Mouse (Mus musculus): ENCODE results near the gene Zhx3.

The Zhx3 gene

DNA sequence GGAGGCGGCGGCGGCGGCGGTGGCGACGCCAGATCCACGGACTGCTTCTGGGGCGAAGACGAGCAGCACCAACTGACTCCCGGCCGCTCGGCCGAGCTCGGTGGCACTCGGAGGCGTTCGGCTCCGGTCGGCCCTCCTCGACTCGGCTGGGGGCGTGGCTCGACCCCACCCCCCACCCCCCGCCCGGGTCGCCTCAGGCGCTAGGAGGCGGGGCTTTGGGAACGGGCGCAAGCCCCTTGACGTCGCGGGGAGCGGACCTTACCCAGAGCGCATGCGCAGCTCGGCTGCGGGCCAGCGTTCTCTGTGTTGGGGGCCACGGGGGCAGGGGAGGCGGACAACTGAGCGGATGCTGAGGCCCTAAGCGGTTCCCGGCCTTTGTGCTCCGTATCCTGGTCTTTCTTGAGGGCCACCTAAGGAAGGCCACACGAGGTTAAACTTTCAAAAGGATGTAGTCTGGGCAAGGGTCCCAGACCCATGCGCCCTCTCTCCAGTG, at the start of gene Zhx3:
Zhx3 (minus strand) TSS at position 109 of the 493 bp plus-strand sequence.
- peak; percentile 65 for DNase-seq (ENCODE audit: low spot score)

DNA sequence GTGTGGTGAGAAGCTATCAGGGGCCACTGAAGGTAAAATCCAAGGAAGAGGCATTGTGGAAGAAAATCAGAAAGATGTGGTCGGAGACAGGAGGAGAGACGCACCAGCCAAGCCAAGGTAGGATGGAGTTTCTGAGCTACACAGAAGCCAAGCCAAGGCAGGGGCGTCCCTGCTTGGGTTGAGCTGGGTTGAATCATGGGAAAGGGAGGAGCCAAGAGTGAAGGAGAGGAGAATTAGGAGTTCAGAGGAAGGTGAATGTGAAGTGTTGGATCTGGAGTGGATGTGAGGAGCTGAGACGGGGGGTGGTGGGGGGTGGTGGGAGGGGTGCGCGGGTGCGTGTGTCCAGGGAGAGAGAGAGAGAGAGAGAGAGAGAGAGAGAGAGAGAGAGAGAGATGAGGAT, 48.5 kb upstream of the Zhx3 start:
- no peak for DNase-seq (ENCODE audit: low spot score)

DNA sequence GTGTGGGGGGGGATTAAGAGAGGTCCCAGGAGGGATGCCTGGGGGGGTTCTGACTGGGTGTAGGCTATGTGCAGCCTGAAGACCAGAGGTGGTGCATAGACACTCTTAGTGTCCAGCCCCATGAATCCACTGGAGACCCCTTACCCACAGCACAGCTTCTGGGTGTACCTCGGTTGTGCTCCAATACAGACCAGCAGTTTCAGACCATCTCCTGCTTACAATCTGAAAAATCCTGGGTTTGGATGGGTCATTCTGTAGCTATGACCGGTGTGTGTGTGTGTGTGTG, 46.1 kb upstream of the Zhx3 start:
- no peak for DNase-seq (ENCODE audit: low spot score)

DNA sequence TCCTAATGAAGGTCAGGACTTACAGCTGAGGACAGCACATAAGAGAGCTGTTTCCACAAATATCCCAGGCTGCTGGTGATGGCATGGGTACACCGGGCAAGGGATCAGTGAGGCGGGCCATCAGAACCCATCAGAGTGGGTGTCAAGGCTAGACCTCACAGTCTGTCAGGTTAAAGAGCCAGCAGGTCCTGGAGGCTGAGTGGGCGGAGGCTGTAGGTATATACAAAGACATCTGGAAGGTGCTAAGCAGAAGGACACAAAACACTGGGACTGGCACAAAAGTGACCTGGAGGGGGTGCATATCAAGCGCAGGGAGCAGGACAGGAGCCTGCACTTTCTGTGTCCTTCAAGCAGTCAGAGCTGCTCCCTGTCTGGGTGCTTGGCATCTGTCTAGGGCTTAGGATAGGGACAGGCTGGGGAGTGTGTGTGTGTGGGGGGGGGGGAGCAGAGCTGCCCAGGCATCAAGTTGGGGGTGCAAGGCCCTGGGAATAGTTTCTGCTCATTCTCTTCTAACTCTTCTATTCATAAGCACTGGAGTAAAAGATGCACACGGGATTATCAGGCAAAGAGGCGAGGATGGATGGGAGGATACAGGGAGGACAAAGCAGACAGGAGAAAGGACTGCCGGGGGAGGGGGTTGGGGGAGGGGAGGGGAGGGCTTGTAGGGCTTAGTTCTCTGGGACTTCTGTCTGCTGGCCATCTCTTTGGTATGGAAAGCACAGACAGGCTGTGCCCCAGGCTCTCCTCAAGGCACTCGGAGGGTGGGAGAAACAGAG, 45.5 kb upstream of the Zhx3 start:
- DNase-seq (ENCODE audit: low spot score): no peak

DNA sequence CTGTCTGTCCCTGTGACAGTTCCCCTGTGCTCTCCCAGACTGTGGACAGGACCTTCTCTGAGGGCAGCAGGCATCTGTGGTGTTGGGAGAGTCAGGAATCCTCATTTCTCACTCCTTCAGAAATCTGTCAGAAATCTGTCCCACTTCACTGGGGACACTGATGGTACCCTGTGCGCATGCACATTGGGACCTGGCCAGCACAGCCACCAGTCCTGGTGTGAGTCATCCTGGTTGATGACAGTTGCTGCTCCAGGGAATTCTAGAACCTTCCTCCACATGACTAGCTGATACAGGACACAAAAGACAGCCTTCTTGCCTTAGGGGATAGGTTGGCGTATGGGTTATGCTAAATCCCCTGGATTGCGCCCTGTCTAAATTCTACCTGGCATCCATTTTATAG, 44.5 kb upstream of the Zhx3 start:
- DNase-seq (ENCODE audit: low spot score): no peak

DNA sequence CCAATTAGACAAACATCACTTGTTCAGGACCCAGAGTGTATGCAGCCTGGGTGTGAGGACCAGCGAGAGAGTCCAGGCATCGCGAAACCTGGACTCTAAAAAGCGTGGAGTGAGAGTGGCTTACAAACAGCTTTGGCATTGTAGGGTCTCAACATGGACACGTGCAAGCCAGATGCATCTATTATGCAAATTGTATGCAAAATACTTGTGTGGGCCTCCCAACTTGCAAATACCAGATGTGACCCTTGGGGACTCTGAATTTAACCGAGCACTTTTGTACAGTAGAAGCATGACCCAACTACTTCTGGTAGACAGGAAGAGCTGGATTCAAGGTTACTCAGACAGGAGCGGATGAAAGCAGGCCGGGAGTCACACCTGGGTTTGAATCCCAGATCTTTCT, 43.9 kb upstream of the Zhx3 start:
- no peak for DNase-seq (ENCODE audit: low spot score)

DNA sequence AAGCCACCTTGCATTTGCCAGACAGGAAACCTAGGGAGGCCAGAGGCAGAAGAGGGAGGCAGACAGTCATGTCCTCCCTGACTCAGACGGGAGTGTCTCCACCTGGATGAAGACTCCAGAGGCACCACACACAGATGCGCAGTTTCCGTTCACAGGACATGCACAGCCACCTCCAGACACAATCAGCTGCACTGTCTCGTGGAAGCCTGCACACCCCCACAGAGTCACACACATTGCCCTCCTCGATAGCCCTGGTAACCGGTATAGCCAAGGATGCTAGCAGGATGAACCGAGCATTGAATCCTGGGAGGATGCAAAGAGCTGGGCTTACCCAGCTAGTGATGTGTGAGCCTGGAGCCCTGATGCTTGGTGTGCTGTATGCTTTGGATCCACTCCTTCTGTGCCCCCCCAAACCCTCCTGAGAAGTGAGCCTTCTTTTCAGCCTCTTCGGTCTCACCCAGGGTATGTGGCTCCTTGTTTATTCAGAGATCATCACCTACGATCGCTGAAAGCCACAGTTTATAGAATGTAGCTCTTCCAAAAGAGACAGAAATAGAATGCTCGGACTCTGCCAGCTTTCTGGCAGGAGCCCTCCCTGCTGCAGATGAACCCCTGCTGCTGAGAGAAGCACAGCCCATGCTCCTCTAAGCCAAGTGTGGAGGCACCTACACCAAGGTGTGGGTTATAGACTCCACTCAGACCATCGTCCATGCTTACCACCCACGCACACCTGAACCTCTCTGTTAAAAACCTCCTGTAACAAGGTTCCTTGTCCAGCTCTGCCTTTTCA, 43.2 kb upstream of the Zhx3 start:
- DNase-seq (ENCODE audit: low spot score): no peak

DNA sequence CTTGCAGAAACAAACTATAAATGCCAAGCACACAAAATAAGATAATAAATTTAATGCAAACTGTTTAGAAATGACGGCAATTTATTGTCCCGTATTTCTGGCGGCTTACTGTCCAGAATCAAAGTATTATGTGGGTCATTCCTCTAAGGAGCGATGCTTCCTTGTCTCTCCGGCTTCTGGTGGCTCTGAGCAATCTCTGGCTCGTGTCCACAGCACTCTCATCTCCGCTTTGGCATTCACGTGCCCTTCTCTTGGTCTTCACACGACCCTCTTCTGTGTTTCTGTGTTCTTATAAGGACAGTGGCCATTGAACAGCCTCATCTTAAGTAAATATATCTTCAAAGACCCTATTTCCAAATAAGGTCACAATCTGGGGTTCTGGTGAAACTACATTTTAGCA, 41.9 kb upstream of the Zhx3 start:
- DNase-seq (ENCODE audit: low spot score): no peak

DNA sequence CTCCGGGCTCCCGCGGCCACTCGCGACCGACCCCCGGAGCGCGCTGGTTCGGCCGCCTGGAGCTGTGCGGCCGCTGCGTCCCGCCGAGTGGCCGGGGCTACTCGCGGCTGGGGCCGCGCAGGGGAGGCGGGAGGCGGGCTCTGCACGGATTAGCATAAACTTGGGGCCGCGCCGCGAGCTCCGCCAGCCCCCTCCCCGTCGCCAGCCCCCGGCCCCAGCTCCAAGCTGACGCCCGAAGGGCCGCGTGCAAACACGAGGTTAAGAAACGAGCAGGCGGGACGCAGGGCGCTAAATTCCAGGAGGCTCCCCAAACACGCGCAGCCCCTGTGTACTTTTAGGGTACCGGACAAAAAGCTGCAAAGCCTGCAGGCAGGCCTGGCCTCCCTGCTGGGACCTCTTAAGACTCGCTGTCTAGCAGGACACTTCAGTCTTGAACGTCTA, 39.5 kb upstream of the Zhx3 start, which contains the start of gene Emilin3:
Emilin3 (minus strand) TSS at position 98 of the 441 bp plus-strand sequence.
- DNase-seq (ENCODE audit: low spot score): no peak

DNA sequence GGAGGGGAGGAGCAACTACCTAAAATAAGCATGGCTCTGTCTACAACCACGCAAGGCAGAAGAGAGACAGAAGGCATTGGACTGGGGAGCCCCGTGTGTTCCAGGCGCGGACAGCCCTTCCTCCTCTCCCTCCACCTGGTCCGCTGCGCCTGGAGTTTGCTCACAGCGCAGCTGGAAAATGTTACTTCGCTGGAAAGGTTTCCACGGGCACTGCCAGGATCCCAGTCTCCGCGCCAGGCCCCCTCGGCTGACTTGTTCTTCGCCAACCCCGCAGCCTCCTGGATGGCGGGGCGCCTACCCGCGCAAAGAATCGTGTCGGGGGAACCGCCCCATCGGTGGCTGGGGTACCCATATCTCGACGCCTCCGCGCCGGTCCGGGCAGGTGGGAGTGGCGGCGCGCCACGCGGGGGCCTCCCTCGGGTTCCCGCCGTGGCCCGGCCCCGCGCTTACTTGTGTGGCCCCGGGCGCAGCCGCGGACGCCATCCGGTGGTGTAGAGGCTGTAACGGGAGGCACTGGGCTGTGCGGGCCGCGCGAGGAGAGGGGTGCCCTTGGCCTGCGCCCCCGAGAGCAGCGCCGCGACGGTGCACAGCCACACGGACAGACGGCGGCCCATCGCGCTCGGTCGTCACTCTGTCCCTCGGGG, 38.9 kb upstream of the Zhx3 start:
- no peak for DNase-seq (ENCODE audit: low spot score)

DNA sequence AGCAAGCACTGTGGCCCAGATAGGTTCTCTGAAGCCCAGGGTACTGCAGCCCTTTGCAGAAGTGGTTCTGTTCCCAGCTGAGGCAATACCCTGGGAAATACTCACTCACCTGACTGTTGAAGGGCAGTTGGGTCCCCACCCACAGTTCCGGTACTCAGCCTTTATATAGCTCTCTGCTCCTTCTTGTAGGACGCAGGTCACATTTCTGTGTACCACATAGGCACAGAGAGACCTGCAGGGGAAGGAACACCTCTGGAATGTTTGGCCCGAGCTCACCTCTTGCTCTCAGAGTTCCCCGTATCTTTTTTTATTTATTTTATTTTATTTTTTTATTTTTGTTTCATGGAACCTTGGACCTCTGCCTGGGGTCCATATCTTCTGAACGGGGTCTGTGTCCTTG, 37.8 kb upstream of the Zhx3 start:
- DNase-seq (ENCODE audit: low spot score): no peak

DNA sequence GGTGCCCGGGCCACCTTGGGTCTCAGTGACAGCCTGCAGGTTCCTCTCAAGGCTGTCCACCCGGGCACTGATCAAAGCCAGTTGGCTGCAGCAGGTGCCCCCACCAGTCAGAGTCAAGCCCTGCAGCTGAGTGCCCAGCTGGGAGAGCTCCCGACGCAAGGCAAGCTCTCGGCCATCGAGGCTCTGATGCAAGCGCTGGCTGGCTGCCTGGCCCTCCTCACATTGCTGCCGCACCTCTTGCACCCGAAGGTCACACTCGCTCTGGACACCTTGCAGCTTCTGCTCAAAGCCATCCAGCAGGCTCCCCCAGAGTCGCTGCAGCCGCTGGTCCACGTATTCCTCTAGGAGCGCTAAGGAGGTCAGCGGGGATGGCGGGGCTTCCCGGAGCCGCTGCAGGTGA, 35.8 kb upstream of the Zhx3 start:
- no peak for DNase-seq (ENCODE audit: low spot score)

DNA sequence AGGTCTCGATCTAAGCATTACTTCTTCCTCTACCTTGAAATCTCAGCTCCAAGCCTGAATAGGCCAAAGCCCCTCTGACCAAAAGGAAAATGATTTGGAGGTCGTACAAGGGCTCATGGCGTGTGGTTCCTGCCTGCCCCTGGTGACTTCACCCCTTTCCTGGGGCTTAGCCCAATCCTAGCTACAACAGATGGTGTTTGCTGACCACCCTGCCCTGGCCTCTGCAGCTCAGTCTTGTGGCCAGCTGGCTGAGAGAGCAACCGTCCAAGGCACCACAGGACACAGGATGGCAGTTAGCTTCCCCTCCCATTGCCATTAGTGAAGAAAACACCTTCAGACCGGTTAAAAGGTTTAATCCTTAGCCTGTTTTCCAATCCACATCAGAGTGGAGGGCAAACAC, 33.3 kb upstream of the Zhx3 start:
- no peak for DNase-seq (ENCODE audit: low spot score)

DNA sequence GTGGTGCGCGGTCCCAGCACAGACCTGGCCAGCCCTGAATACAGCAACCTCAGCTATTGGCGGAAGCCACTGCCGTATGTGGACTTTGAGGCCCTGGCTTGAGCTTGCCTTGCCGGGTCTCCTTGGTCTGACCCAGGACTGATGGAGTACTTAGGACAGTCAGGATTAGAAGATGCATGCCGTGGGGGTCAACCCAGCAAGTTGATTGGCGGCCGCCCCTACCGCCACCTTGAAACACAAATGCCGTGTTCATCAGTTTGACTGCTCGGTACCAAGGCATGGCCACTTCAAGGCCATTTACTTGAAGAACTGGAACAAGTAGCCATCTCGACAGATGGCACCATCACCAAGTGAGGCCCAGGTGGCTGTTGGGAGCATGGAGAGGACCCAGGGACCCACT, 32.5 kb upstream of the Zhx3 start:
- DNase-seq (ENCODE audit: low spot score): no peak

DNA sequence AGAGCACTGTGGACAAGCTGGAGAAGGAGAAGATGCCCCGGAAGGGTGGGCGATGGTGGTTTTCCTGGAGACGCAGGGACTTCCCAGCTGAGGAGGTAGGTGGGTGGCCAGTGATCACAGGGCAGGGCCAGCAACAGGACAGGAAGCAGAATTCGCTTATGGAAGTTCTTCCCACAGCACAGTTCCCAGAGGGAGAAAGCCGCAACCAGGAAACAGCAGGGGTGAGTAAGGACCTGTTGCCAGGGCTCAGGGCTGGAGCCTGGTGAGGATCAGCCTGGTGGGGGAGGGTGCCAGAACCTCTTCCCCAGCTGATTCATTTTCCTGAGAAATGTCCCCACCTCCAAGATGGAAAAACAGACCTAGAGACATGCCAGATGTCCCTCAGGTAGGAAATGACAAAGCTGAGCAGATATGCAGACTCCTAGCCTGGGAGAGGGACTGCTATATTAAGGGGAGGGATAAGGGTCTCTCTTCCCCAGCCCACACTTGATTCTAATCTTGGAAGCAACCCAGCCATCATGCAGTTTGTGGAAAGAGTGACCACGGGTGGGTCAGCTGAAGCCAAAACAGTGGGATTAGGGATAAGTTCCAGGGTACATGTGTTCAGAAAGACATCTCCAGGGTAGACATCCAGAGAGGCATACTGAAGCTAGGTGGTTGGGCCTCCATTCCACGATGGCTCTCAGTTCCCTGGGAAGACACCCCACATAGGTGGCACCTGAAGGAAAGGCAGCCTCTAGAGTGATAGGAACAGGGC, 29.0 kb upstream of the Zhx3 start:
- DNase-seq (ENCODE audit: low spot score): no peak

DNA sequence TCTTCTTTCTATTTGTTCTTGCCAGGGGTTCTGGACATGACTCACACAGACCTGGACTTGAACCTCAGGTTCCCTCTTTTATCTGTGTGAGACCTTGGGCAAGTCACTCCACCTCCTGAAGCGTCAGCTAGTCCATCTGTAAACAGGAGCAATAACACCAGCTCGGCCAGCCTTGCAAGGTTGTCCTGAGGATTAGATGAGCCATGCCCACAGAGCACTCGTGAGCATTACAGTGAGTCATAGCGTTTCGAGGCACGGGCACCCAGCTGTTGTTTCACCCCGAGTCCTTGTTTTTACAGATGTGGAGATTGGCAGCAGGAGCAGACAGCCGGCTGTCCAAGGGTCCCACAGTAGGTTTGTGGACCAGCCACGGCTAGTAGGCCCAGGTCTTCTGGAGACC, 18.9 kb upstream of the Zhx3 start:
- DNase-seq (ENCODE audit: low spot score): no peak

DNA sequence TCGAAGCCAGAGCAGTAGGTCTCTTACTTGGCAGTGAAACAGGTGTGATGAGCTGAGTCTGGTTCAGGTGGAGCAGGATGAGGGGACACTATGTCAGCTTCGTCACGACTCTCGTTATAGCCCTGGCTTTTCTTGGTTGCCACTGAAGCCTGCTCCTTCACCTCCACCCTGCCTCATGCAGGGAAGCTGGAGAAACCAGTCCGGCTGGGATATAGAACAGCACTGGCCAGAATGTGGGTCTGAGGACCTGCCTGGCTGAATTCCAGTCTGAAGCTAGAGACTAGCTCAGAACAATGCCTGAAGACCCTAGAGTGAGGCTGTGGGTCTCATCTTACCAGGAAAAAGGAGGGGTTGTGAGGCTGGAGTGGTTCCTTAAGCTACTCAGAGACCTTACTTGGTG, 18.2 kb upstream of the Zhx3 start:
- DNase-seq (ENCODE audit: low spot score): no peak

DNA sequence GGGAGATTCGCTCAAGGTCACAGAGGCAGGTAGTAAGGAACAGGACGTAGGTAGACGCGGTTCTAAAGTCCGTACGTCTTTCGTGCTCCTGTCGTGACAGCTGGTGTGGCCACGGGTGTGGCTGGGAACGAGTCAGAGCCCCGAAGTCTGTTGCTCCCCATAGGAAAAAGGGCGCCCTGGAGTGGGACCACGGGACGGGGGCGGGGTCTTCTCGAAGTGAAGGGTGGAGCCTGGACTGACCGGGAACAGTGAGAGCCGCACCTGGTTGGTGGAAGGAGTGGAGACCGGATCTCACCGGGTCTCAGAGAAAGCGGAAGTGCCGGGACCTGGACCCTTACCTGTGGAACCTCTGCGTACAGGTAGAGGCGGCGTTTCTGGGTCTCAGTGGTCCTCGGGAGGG, 15.1 kb upstream of the Zhx3 start:
- no peak for DNase-seq (ENCODE audit: low spot score)

DNA sequence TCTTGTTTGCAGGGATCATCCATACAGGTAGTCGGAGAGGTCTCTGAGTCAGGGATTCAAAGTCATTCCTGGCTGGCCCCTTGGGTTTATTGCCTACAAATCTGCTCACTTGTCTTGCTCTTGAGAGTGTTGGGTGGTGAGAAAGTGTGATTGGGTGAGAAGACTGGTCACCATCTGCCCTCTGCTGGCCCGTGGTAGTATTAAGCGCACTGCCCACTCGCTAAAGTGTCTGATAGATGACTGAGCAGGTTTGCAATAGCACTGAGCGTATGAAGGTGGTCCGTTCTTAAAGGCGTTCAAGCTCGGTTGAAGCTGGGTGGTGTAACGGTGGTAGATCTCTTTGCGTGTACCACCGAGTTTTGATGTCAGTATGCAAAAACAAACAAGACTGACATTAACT, 14.5 kb upstream of the Zhx3 start:
- peak; percentile 50 for DNase-seq (ENCODE audit: low spot score)

DNA sequence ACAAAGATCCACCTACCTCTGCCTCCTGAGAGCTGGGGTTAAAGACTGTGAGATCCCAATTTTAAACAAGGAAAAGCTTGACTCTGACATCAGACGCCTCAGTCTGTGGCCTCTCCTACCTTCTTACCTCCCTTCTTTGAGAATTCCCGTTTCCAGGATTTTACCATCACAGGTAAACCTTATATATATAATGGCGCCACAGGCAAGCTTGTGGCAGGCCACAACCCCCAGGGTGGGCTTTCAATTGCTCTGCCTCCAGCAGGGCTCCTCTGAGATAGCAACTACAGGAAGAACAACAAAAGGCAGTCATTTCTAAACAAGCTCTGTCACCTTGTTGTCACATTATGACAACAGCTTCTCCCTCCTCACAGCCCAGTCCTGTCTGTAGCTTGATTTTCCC, 13.4 kb upstream of the Zhx3 start:
- no peak for DNase-seq (ENCODE audit: low spot score)

DNA sequence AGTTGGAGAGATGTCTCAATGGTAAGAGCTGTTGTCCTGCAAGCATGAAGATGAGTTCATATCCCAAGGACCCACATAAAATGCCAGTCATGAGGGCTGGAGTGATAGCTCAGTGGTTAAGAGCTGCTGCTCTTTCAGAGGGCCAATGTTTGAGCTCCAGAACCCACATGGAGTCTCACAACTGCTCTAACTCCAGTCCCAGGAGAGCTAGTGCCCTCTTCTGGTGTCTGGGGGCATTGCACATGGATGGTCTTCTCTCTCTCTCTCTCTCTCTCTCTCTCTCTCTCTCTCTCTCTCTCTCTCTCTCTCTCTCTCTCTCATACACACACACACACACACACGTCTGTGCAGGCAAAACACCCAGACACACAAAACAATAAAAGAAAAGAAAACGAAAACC, 12.0 kb upstream of the Zhx3 start:
- DNase-seq (ENCODE audit: low spot score): peak; percentile 17

DNA sequence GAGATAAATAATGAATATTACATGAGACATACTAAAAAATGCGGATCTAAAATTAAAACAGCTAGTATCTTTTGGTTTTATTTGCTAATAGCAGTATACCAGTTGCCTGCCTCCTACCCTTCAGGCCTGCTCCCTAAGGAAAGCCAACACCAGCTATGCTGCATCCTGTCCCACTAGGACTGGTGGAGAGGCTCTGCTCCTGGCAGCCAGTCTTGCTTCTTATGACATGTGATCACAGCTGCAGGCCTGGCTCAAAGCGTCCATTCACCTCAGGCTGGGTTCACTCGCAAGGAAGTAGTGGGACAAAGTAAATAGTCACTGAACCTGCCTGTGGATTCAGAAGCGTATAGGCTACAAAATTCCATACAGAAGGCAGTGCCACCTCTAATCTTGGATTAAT, 11.1 kb upstream of the Zhx3 start:
- no peak for DNase-seq (ENCODE audit: low spot score)

Data from spleen, adult 12 weeks (tissue).